Mouse (Mus musculus): ENCODE measurements at regions not wholly inside any gene's neighbourhood (a gene's known extent, or its start where the extent isn't known, plus 50 kb on each side); places are given as distances from the start of the nearest gene placed in this dataset.

GRCm38 (mm10) chr10:39214563-39214962 lies 51.0 kb upstream of the Ccn6 start:
- Histone ChIP-seq H3K4me1 (no peaks in the 10 kb centered on the region; the same call in 1 of the 2 replicates), H3K27ac (no peak overlapping the region), H3K4me2 (no peak overlapping the region), H3K36me3 (no peaks in the 10 kb centered on the region), H3K4me3 (no peak overlapping the region), H3K9me3 (peaks cover 4% of the 10 kb centered on the region; the same call in 1 of the 2 replicates), H3K27me3 (no peaks in the 10 kb centered on the region), H3K9ac (no peak overlapping the region)
- no peak for ATAC-seq (ENCODE audit: insufficient number of reproducible peaks, insufficient read depth, low FRiP score, low TSS enrichment, low read depth)
- 85% methylated on average over 4 of the region's 4 CpGs for WGBS

All from embryonic facial prominence, embryonic 13.5 days (tissue).